In genomic region chrX:103447539-103448169, GRCm38 (mm10) we compare ENCODE assay signal across 10 mouse cellular contexts. TPM values are rescaled to one million over a fixed set of nuclear protein-coding genes. Genes with fewer than 3 reads are reported as not detected.
A peak's percentile ranks its signal among the peaks of the same experiment; 100 is the strongest.
DNase-seq lines count a peak whose midpoint lies in the region; ATAC-seq and TF ChIP-seq lines count a peak whose summit lies in the region.
"Had no signal": no experiment of that assay in that cellular context is flagged by ENCODE, and none has a peak within 500 bp of the region (broad histone marks: within the 10 kb centered on the region; RNA-seq: fewer than 3 reads in every experiment).

No protein-coding gene starts in this region.

- peaks cover 78% of the 10 kb centered on the region for H3K27me3 ChIP-seq in heart, embryonic 13.5 days (replicated peaks)
- 0 out of 2 replicates have a peak, but pooled peaks cover 10% of the 10 kb centered on the region for H3K27me3 ChIP-seq in kidney, embryonic 14.5 days (ENCODE audit: control insufficient read depth, insufficient read depth, low read length)
- H3K27me3 ChIP-seq in neural tube, embryonic 15.5 days (replicated peaks): peaks cover 35% of the 10 kb centered on the region

- DNase-seq in layer of hippocampus, adult 2 months (ENCODE audit: low spot score in 2 of 2): peak; percentile 10 to 15
- no peak for DNase-seq in layer of hippocampus, adult 11-12 months (ENCODE audit: low spot score)
- peak; percentile 16 to 56 for DNase-seq in cerebellum, postnatal 36 days
- peak; percentile 55 for DNase-seq in lung, adult 2 months
- DNase-seq in thymus, postnatal 4 days: peak; percentile 47

- H3K4me3 ChIP-seq in layer of hippocampus, adult 2 months: peak overlapping the region; percentile 53
- H3K4me3 ChIP-seq in heart, embryonic 13.5 days: peak overlapping the region; percentile 52
- H3K4me3 ChIP-seq in kidney, embryonic 14.5 days (ENCODE audit: low read length): peak overlapping the region; percentile 31
- peak overlapping the region; percentile 74 for H3K4me3 ChIP-seq in lung, adult 2 months (replicated peaks; ENCODE audit: extremely low read depth, low read depth, low read length)
- H3K4me3 ChIP-seq in neural tube, embryonic 15.5 days (replicated peaks): peak overlapping the region; percentile 40

- ATAC-seq in heart, embryonic 13.5 days (ENCODE audit: extremely low read depth, insufficient number of reproducible peaks, low FRiP score, low TSS enrichment): no peak
- 0 out of 2 replicates have a peak, but pooled peaks have one; percentile 66 for ATAC-seq in kidney, embryonic 14.5 days (ENCODE audit: low FRiP score, low TSS enrichment)
- ATAC-seq in neural tube, embryonic 15.5 days (ENCODE audit: low FRiP score): no peak; the same call in 1 of the 2 replicates

- H3K36me3 ChIP-seq in heart, embryonic 13.5 days: no peaks in the 10 kb centered on the region
- H3K36me3 ChIP-seq in kidney, embryonic 14.5 days (ENCODE audit: control insufficient read depth, insufficient read depth, low read length): no peaks in the 10 kb centered on the region
- H3K36me3 ChIP-seq in neural tube, embryonic 15.5 days: no peaks in the 10 kb centered on the region

- peak; percentile 73; the same call in 1 of the 2 replicates for TF ChIP-seq POLR2A in lung, adult 2 months (IDR thresholded peaks at IDR 0.05; ENCODE audit: borderline replicate concordance, extremely low read depth, low read depth, low read length)

- no peaks in the 10 kb centered on the region for H3K9me3 ChIP-seq in heart, embryonic 13.5 days
- 0 out of 2 replicates have a peak, but pooled peaks cover 4% of the 10 kb centered on the region for H3K9me3 ChIP-seq in kidney, embryonic 14.5 days (ENCODE audit: control insufficient read depth, low read length)
- H3K9me3 ChIP-seq in neural tube, embryonic 15.5 days (replicated peaks): no peaks in the 10 kb centered on the region

- peak overlapping the region; percentile 77 for H3K4me2 ChIP-seq in heart, embryonic 13.5 days
- H3K4me2 ChIP-seq in kidney, embryonic 14.5 days (replicated peaks; ENCODE audit: low read depth, low read length): peak overlapping the region; percentile 56
- peak overlapping the region; percentile 81 for H3K4me2 ChIP-seq in neural tube, embryonic 15.5 days

- no peak overlapping the region for H3K27ac ChIP-seq in layer of hippocampus, adult 2 months
- no peak overlapping the region for H3K27ac ChIP-seq in heart, embryonic 13.5 days (replicated peaks)
- no peak overlapping the region for H3K27ac ChIP-seq in kidney, embryonic 14.5 days (ENCODE audit: low read depth, low read length)
- no peak overlapping the region for H3K27ac ChIP-seq in neural tube, embryonic 15.5 days (replicated peaks)

- peak overlapping the region; percentile 58; the same call in 1 of the 2 replicates for H3K9ac ChIP-seq in heart, embryonic 13.5 days
- 0 out of 2 replicates have a peak overlapping the region, but pooled peaks have one; percentile 7 for H3K9ac ChIP-seq in kidney, embryonic 14.5 days (ENCODE audit: low read depth, low read length)
- H3K9ac ChIP-seq in neural tube, embryonic 15.5 days (replicated peaks): peak overlapping the region; percentile 34; the same call in 1 of the 2 replicates

- 10% methylated on average over 34 of the region's 34 CpGs for WGBS in heart, embryonic 13.5 days
- 13% methylated on average over 34 of the region's 34 CpGs for WGBS in kidney, embryonic 14.5 days
- WGBS in lung, adult 2 months: 12% methylated on average over 34 of the region's 34 CpGs
- 8% methylated on average over 34 of the region's 34 CpGs for WGBS in neural tube, embryonic 15.5 days

- H3K4me1 ChIP-seq in heart, embryonic 13.5 days: no peaks in the 10 kb centered on the region
- no peaks in the 10 kb centered on the region for H3K4me1 ChIP-seq in kidney, embryonic 14.5 days (ENCODE audit: control insufficient read depth, insufficient read depth, low read length)
- no peaks in the 10 kb centered on the region for H3K4me1 ChIP-seq in lung, adult 2 months (ENCODE audit: control insufficient read depth, insufficient read depth, low read length)
- peaks cover 7% of the 10 kb centered on the region; the same call in 1 of the 2 replicates for H3K4me1 ChIP-seq in neural tube, embryonic 15.5 days

- no peak for TF ChIP-seq CTCF in layer of hippocampus, adult 2 months (conservative IDR thresholded peaks at IDR 0.05)
- no peak for TF ChIP-seq CTCF in lung, adult 2 months (IDR thresholded peaks at IDR 0.05; ENCODE audit: insufficient read depth, low read length)

RNA-seq across cellular contexts. Expression of gene Gm26992, which starts 25.8 kb away (rescaled TPM):
- total RNA-seq in layer of hippocampus, adult 2 months (2021): not detected
- polyA plus RNA-seq in heart, embryonic 13.5 days (2015; fragmentation: Nextera tagmentation; extraction: Ambion mirVana): not detected in 2 replicates
- polyA plus RNA-seq in kidney, embryonic 14.5 days (2014; fragmentation: Nextera tagmentation; extraction: Ambion mirVana): not detected in 2 replicates
- 0.62 and 1.3 TPM in 2 replicates for polyA plus RNA-seq in lung, adult 2 months (2012; rRNA removed)
- polyA plus RNA-seq in neural tube, embryonic 15.5 days (2015; fragmentation: Nextera tagmentation; extraction: Ambion mirVana): not detected in 2 replicates
- total RNA-seq: left cerebral cortex, postnatal 25 days; MEL had no signal

RNA-seq across cellular contexts. Expression of gene Tsx, which starts 33.4 kb away (rescaled TPM):
- total RNA-seq in layer of hippocampus, adult 2 months (2021): not detected
- not detected in 2 replicates for polyA plus RNA-seq in heart, embryonic 13.5 days (2015; fragmentation: Nextera tagmentation; extraction: Ambion mirVana)
- 0.24 TPM in 1 of 2 replicates, not detected in the other for polyA plus RNA-seq in kidney, embryonic 14.5 days (2014; fragmentation: Nextera tagmentation; extraction: Ambion mirVana)
- not detected in 2 replicates for polyA plus RNA-seq in lung, adult 2 months (2012; rRNA removed)
- polyA plus RNA-seq in neural tube, embryonic 15.5 days (2015; fragmentation: Nextera tagmentation; extraction: Ambion mirVana): 0.26 and 0.46 TPM in 2 replicates
- total RNA-seq: left cerebral cortex, postnatal 25 days; MEL had no signal

Comparison
In these comparisons a context has a peak if more than half of its experiments do, and no peak if none do; other contexts are left out.
1. H3K9ac ChIP-seq: peak in every context shown above with its lines; median percentile 58 in heart, embryonic 13.5 days; 34 in neural tube, embryonic 15.5 days; 7 in kidney, embryonic 14.5 days.